Mouse (Mus musculus) kidney, postnatal 36 days (tissue): ENCODE results near the gene Phlda2.

Experiments used
- DNase-seq, 2 experiments: peaks; one replicate each; pipeline ENCODE4 v3.0.0; 2021 to 2022; ENCODE audit warnings: mixed read lengths in 2 of 2

The Phlda2 gene

GRCm38 (mm10) chr7:143501643-143502417 is 1.1 kb downstream of the Phlda2 start:
- DNase-seq, result peak; percentile 63 to 81

- peak; percentile 80 to 86 for DNase-seq
Measured at GRCm38 (mm10) chr7:143500912-143501311, 2.0 kb downstream of the Phlda2 start.

DNA sequence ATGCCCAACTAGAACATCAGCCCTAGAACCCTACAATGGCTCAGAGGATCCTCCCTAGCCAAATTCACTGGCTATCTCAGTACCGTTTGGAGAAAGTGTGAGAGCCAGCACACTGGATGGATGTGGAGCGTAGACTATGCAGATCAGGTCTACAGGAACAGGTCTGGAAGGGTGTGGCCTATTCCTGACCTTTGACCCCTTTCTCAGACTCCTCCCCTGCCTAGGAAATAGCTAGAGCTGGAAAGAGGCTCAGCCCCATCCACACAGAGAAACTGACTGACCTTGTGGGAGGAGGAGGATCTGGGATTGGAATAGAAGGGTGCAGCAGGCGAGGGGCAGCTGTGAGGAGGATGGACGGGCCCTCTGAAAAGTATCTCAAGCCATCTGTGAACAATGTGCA is 4.4 kb downstream of the Phlda2 start:
- peak; percentile 68 to 69 for DNase-seq

DNA sequence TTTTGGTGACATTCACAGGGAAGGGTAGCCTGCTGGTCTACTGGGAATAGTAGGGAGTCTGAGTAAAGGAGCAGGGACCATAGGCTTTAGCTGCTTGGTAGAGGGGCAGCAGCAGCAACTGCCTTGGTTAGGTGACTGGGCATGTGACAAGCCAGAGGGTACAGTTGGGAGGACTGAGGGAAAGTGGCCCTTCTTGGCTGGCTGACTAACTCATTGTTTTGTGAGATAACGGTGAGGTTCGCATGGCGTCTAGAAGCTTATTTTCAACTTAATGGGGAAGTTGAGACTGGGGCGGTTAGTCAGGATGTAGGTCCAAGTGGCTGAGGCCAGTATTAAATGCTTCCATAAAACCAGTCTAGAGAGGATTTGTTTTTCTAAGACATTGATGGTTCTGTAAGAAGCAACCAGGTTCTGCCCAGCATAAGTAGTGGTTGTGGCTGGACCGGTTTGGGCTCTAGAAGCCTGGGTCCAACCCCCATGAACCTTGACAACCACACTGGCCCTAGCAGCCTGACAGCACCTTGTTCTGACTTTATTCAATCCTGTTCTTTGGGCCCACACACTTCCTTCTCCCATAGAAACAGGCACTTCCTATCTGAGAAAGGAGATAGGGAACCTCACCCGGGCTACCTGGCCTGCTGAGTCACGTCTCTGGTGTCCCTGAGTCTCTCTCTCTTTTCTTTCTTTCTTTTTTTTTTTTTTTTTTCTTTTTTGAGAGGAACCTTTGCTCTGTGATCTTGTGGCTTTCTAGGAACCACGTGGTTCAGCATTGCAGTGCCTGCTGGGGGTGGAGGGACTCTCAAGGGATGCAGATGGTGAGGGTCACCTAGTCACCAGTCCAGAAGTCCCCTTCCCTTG is 7.6 kb downstream of the Phlda2 start:
- peak in 1 of 2 experiments; percentile 25 for DNase-seq

DNA sequence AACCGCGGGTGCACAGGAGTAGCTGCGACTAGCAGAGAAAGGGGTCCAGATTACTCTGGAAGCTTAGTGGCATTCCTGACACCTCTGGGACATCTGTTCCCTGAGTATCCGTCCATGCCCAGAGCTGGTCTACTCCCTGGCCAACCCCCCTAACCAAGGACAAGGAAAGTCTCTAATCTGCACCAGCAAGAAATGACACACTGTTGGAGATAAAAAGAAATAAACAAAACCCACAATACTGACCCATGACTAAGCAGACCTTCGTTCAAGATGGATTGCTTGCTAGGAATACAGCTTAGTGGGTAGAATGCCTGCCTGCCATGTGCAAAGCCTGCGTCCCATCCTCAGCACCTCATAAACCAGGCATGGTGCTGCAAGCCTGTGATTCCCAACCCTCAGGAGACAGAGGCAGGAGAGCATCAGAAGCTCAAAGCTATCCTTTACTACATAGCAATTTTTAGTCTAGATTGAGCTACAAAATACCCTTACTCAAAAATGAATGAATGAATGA is 9.3 kb downstream of the Phlda2 start:
- no peak for DNase-seq

- DNase-seq, result no peak
Measured at GRCm38 (mm10) chr7:143489735-143490134, 13.2 kb downstream of the Phlda2 start.

DNA sequence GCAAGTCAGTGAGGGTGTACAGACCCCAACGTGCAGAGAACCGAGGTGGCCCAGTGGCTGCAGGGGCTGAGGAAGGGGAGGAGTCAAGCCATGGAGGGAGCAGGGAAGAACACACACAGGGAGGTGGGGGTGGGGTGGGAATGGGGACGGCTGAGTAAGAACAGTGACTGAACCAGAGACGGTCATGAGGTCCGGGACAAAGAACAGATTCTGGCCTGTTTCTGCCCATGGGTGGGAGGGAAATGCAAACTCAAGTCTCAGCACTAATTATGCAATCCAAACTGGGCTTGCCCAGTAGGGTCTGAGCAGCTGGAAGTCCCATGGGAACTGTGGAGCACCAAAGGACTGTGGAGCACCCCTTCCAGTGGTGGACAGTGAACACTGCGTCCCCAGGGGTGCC is 20.4 kb downstream of the Phlda2 start:
- peak; percentile 53 to 79 for DNase-seq

GRCm38 (mm10) chr7:143481806-143482387 is 21.1 kb downstream of the Phlda2 start:
- no peak for DNase-seq

GRCm38 (mm10) chr7:143480498-143480897 is 22.5 kb downstream of the Phlda2 start:
- peak; percentile 72 to 89 for DNase-seq

- no peak for DNase-seq
Measured at GRCm38 (mm10) chr7:143477800-143478199, 25.1 kb downstream of the Phlda2 start.

DNA sequence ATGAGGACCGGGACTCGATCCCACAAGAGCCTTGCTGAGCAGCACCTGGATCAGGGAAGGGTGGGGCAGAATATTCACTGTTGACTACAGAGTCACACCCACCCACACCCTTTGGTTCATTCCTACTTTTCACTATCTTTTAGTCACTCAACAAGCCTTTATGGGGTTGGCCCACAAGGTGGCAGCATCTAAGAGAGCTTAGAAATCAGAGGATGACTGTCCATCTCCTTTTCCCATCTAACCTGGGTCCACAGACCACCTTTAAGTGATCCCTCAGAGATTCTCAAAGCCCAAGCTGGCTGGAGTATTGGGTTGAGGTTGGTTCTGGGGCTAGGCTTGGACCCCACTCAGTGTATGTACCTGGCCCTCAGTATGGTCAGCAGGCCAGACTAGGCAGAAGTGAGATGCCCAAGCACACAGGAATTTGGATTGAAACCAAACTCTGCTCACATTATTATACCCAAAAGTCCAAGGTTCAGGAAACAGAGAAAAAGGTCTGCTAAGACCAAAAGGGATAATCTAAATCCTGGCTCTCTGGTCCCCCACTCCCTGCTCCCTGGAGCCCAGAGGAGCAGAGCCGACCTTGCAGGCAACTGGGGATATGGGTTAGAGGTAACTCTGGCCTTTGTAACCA is 26.1 kb downstream of the Phlda2 start:
- DNase-seq, result peak in 1 of 2 experiments; percentile 49

- DNase-seq, result peak; percentile 84 to 89
Measured at GRCm38 (mm10) chr7:143475876-143476275, 27.1 kb downstream of the Phlda2 start.

GRCm38 (mm10) chr7:143474811-143475210 is 28.1 kb downstream of the Phlda2 start:
- peak; percentile 79 to 80 for DNase-seq

DNA sequence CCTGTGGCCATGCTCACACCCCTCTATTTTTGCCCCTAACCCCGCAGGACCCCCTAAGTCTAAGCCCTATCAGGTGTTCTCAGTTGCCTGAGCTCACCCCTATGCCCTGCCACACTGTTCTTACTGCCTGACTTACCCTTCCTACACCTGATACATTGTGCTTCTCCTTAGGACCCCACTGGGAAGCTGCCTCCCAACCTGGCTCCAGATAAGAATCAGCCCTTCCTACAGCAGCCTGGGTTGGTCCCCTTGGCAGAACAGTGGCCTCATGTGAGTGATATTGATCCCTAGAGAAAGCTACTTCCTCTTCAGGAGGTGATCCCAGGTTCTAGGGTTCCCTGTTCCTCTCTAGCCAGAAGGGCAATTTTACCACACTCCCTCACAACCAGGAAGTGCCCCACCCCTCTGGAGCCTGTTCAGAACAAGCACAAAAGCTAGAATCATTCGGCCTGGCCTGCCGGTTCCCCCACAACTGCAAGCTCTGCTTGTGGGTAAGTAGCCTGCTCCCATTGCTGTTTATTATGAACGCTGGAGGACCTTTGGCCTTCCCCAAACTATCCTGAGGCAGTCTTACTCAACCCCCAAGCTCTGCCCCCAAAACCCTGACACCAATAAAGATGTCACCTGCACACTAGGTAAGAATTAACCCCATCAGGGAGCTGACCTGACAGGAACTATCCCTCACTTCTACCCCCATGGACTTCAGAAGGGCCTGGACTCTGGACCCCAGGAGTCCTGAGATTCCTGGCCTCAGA is 29.4 kb downstream of the Phlda2 start, which contains the start of gene Slc22a18:
TSS of gene Slc22a18 (plus strand) at position 390 of the 755 bp plus-strand sequence.
- peak; percentile 75 to 82 for DNase-seq

- peak; percentile 71 to 89 for DNase-seq
Measured at GRCm38 (mm10) chr7:143469946-143470345, 33.0 kb downstream of the Phlda2 start.

DNA sequence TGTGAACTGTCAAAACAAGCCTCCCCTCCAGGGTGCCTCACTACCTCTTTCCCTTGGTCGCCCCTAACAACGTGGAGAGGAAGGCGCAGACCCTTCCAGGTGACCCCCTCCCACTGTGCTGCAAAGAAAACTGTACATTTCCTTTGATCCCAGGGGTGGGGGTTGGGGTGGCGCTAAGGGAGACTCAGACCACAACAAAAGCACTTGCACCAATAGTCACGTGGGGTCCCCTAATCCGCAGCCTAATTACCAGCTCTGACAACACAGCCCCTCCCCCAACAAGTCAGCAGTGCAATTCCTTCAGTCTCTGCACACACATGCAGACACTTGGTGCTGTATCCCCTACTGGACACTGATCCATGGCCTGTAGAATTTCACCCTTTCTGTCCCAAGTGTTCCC is 35.2 kb downstream of the Phlda2 start:
- no peak for DNase-seq

- peak; percentile 70 to 91 for DNase-seq
Measured at GRCm38 (mm10) chr7:143466099-143466677, 36.8 kb downstream of the Phlda2 start.

- peak in 1 of 2 experiments; percentile 80 for DNase-seq
Measured at GRCm38 (mm10) chr7:143464811-143465560, 38.0 kb downstream of the Phlda2 start.

DNA sequence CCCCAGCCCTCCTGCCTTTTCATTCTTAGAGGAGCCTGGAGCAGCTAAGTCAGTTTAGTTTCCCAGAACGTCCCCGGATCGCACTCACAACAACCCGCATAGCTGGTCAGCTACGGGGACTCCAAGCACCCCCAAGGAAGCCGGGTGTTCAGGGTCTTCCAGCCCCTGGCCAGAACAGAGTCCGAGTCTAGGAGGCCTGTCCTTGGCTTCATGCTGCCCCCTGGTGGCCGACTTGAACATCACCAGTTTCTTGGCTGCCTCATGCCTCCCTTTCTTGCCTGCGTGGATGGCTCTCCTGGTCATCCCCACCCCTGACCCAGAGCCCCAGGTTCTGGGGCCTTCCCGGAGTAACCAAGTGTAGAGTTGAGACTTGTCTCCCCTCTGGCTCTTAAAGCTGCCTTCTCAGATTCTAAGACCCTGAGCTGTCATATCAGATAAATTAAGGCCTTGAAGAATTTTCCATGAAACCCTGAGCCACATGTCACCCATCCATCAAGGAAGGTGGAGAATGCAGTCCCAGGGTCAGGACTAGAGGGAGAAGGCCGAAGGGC is 39.0 kb downstream of the Phlda2 start:
- DNase-seq, result peak; percentile 57 to 93

- no peak for DNase-seq
Measured at GRCm38 (mm10) chr7:143462516-143462915, 40.4 kb downstream of the Phlda2 start.
